Mouse (Mus musculus) forebrain, embryonic 14.5 days (tissue): ENCODE measurements around the gene H1fnt. TPM values are rescaled to one million over a fixed set of nuclear protein-coding genes. Genes with fewer than 3 reads are reported as not detected.

Experiments
- ATAC-seq: fragments of 200-750 bp; cut with Nextera tagmentation; 2 replicates; pipeline ENCODE4 v1.8.0; 2017; ENCODE audit warnings: mild to moderate bottlenecking, moderate library complexity
- DNase-seq: peaks from one replicate; pipeline ENCODE4 v3.0.0-alpha.2; 2015; ENCODE audit warnings: low spot score
- H3K27ac ChIP-seq: fragments of 300-500 bp; sonication (generic); 2 replicates; pipeline ENCODE4 v1.5.1; 2014; ENCODE audit warnings: low read depth, mild to moderate bottlenecking, control low read depth, low read length, moderate library complexity
- H3K27me3 ChIP-seq: fragments of 300-500 bp; sonication (generic); replicated peaks from 2 replicates; pipeline ENCODE4 v1.6.1; 2014; ENCODE audit warnings: low read length, control low read depth, mixed read lengths; ENCODE audit not compliant: control insufficient read depth, insufficient read depth
- H3K36me3 ChIP-seq: fragments of 300-500 bp; sonication (generic); 2 replicates; pipeline ENCODE4 v1.6.1; 2014; ENCODE audit warnings: low read length, control low read depth; ENCODE audit not compliant: control insufficient read depth, insufficient read depth
- H3K4me1 ChIP-seq: fragments of 300-500 bp; sonication (generic); 2 replicates; pipeline ENCODE4 v1.6.1; 2014; ENCODE audit warnings: antibody characterized with exemption, low read length, control low read depth; ENCODE audit not compliant: control insufficient read depth, insufficient read depth
- H3K4me2 ChIP-seq: fragments of 300-500 bp; sonication (generic); 2 replicates; pipeline ENCODE4 v1.6.1; 2014; ENCODE audit warnings: mild to moderate bottlenecking, control low read depth, low read length
- H3K4me3 ChIP-seq: fragments of 300-500 bp; sonication (generic); 2 replicates; pipeline ENCODE4 v1.5.1; 2014; ENCODE audit warnings: low read depth, low read length, control low read depth
- H3K9ac ChIP-seq: fragments of 300-500 bp; sonication (generic); 2 replicates; pipeline ENCODE4 v1.6.1; 2014; ENCODE audit warnings: mild to moderate bottlenecking, low read length, control low read depth, moderate library complexity
- H3K9me3 ChIP-seq: fragments of 300-500 bp; sonication (generic); replicated peaks from 2 replicates; pipeline ENCODE4 v1.6.1; 2016; ENCODE audit warnings: low read length, control low read depth, mixed read lengths; ENCODE audit not compliant: control insufficient read depth
- WGBS: fragments of 180-500 bp; shearing (Covaris S2); extraction: QIAGEN DNeasy Blood & Tissue Kit; methylation state at CpG from one replicate; pipeline ENCODE4 v1.1.7; 2014; 5-methylcytosine and 5-hydroxymethylcytosine counted together
- polyA plus RNA-seq: library from polyadenylated mRNA; unstranded; fragments of >200 nt; fragmentation: Nextera tagmentation; extraction: Ambion mirVana; gene quantifications from 2 replicates; pipeline ENCODE4 v1.2.1, GENCODE M21; 2014

The H1fnt gene
- not detected in 2 replicates for polyA plus RNA-seq

GRCm38 (mm10) chr15:98257193-98257592 is at the start of gene H1fnt:
TSS of gene H1fnt (minus strand) at chr15:98257293.
- ATAC-seq (no peak), DNase-seq (no peak)
- WGBS = 91% methylated on average over 8 of the region's 8 CpGs
- Histone ChIP-seq H3K4me3 (no peak within 1 kb of the TSS), H3K27ac (no peak within 1 kb of the TSS), H3K4me2 (no peak within 1 kb of the TSS), H3K27me3 (no peaks in the 10 kb centered on the region), H3K9ac (no peak within 1 kb of the TSS), H3K9me3 (no peaks in the 10 kb centered on the region), H3K4me1 (no peaks in the 10 kb centered on the region), H3K36me3 (no peaks in the 10 kb centered on the region)

- peak within 1 kb of the TSS; percentile 80 for H3K9ac ChIP-seq
- no peak within 1 kb of the TSS for H3K27ac ChIP-seq
Observed at GRCm38 (mm10) chr15:98295628-98296551, 38.8 kb upstream of the H1fnt start, which contains the start of gene Zfp641. TSS of gene Zfp641 (minus strand) at chr15:98296161.

GRCm38 (mm10) chr15:98293651-98294050 is 36.6 kb upstream of the H1fnt start:
- H3K9me3 ChIP-seq = no peaks in the 10 kb centered on the region
- H3K4me1 ChIP-seq = no peaks in the 10 kb centered on the region
- H3K27me3 ChIP-seq = no peaks in the 10 kb centered on the region
- H3K4me2 ChIP-seq = no peak overlapping the region
- no peak overlapping the region for H3K27ac ChIP-seq
- DNase-seq (no peak), ATAC-seq (no peak)
- no peaks in the 10 kb centered on the region for H3K36me3 ChIP-seq
- no peak overlapping the region for H3K4me3 ChIP-seq
- WGBS = 91% methylated on average over 8 of the region's 8 CpGs
- H3K9ac ChIP-seq = no peak overlapping the region

More at GRCm38 (mm10) chr15:98295628-98296551, 38.8 kb upstream of the H1fnt start, which contains the start of gene Zfp641:
- Histone ChIP-seq H3K4me1 (no peaks in the 10 kb centered on the region), H3K4me3 (peak within 1 kb of the TSS; percentile 60), H3K4me2 (peak within 1 kb of the TSS; percentile 90), H3K9me3 (no peaks in the 10 kb centered on the region), H3K27me3 (no peaks in the 10 kb centered on the region), H3K36me3 (no peaks in the 10 kb centered on the region)
- WGBS = 1% methylated on average over 56 of the region's 60 CpGs
- peak; percentile 77 for ATAC-seq
- peak; percentile 46 for DNase-seq

- Histone ChIP-seq H3K4me1 (no peaks in the 10 kb centered on the region), H3K9ac (no peak overlapping the region), H3K4me2 (no peak overlapping the region), H3K4me3 (no peak overlapping the region), H3K36me3 (no peaks in the 10 kb centered on the region), H3K27ac (no peak overlapping the region), H3K9me3 (no peaks in the 10 kb centered on the region), H3K27me3 (no peaks in the 10 kb centered on the region)
- WGBS = 72% methylated on average over 12 of the region's 12 CpGs
- DNase-seq = no peak
- no peak for ATAC-seq
Observed at GRCm38 (mm10) chr15:98288566-98288965, 31.5 kb upstream of the H1fnt start.

GRCm38 (mm10) chr15:98286418-98286817 is 29.3 kb upstream of the H1fnt start:
- H3K4me3 ChIP-seq = no peak overlapping the region
- H3K4me1 ChIP-seq = no peaks in the 10 kb centered on the region
- ATAC-seq = no peak
- DNase-seq = peak; percentile 22
- no peak overlapping the region for H3K9ac ChIP-seq
- WGBS = 78% methylated on average over 7 of the region's 7 CpGs
- H3K36me3 ChIP-seq = no peaks in the 10 kb centered on the region
- H3K27ac ChIP-seq = no peak overlapping the region
- no peak overlapping the region for H3K4me2 ChIP-seq
- H3K9me3 ChIP-seq = no peaks in the 10 kb centered on the region
- H3K27me3 ChIP-seq = no peaks in the 10 kb centered on the region

- Histone ChIP-seq H3K4me1 (no peaks in the 10 kb centered on the region), H3K27ac (no peak overlapping the region), H3K9me3 (no peaks in the 10 kb centered on the region), H3K36me3 (no peaks in the 10 kb centered on the region), H3K9ac (no peak overlapping the region), H3K4me2 (no peak overlapping the region), H3K4me3 (no peak overlapping the region), H3K27me3 (no peaks in the 10 kb centered on the region)
- DNase-seq (no peak), ATAC-seq (no peak)
- 86% methylated on average over 7 of the region's 7 CpGs for WGBS
Observed at GRCm38 (mm10) chr15:98257776-98258175, 683 bp upstream of the H1fnt start.

GRCm38 (mm10) chr15:98256271-98256670 is 822 bp downstream of the H1fnt start:
- H3K9me3 ChIP-seq = no peaks in the 10 kb centered on the region
- H3K4me3 ChIP-seq = no peak overlapping the region
- H3K27me3 ChIP-seq = no peaks in the 10 kb centered on the region
- 95% methylated on average over 13 of the region's 13 CpGs for WGBS
- no peak overlapping the region for H3K27ac ChIP-seq
- H3K4me2 ChIP-seq = no peak overlapping the region
- no peaks in the 10 kb centered on the region for H3K4me1 ChIP-seq
- no peak for DNase-seq
- no peak for ATAC-seq
- no peaks in the 10 kb centered on the region for H3K36me3 ChIP-seq
- H3K9ac ChIP-seq = no peak overlapping the region

GRCm38 (mm10) chr15:98235442-98235841 is 21.7 kb downstream of the H1fnt start:
- no peak overlapping the region for H3K9ac ChIP-seq
- H3K36me3 ChIP-seq = no peaks in the 10 kb centered on the region
- ATAC-seq (no peak), DNase-seq (no peak)
- no peaks in the 10 kb centered on the region for H3K9me3 ChIP-seq
- no peak overlapping the region for H3K27ac ChIP-seq
- WGBS = 93% methylated on average over 4 of the region's 4 CpGs
- no peak overlapping the region for H3K4me3 ChIP-seq
- H3K27me3 ChIP-seq = no peaks in the 10 kb centered on the region
- H3K4me1 ChIP-seq = no peaks in the 10 kb centered on the region
- no peak overlapping the region for H3K4me2 ChIP-seq

- Histone ChIP-seq H3K4me2 (no peak within 1 kb of the TSS), H3K4me1 (no peaks in the 10 kb centered on the region), H3K27me3 (no peaks in the 10 kb centered on the region), H3K9me3 (no peaks in the 10 kb centered on the region), H3K27ac (no peak within 1 kb of the TSS), H3K36me3 (no peaks in the 10 kb centered on the region), H3K9ac (no peak within 1 kb of the TSS), H3K4me3 (no peak within 1 kb of the TSS)
- no peak for ATAC-seq
- DNase-seq = no peak
- 89% methylated on average over 4 of the region's 4 CpGs for WGBS
Observed at GRCm38 (mm10) chr15:98234350-98234749, 22.7 kb downstream of the H1fnt start, which contains the start of gene Olfr286. TSS of gene Olfr286 (minus strand) at chr15:98234450.
